Comparison of ENCODE assay signal across 8 mouse cellular contexts in genomic region chr6:6884897-6885296, GRCm38 (mm10). TPM values are rescaled to one million over a fixed set of nuclear protein-coding genes. Genes with fewer than 3 reads are reported as not detected.
DNase-seq lines count a peak whose midpoint lies in the region; ATAC-seq lines count a peak whose summit lies in the region.

No protein-coding gene starts in this region.

- ATAC-seq in cerebellum, adult (ENCODE audit: insufficient number of reproducible peaks, low FRiP score, low TSS enrichment) = no peak
- ATAC-seq in forebrain, embryonic 13.5 days = peak; percentile 31; the same call in 1 of the 2 replicates
- peak; percentile 51 for ATAC-seq in midbrain, embryonic 13.5 days
- no peak for ATAC-seq in activated CD4-positive, CD25-positive, alpha-beta regulatory T cell, adult 4 months

- WGBS in forebrain, embryonic 13.5 days = under 1% methylated on average over 12 of the region's 12 CpGs
- WGBS in midbrain, embryonic 13.5 days = 3% methylated on average over 12 of the region's 12 CpGs

- H3K9ac ChIP-seq in forebrain, embryonic 13.5 days = no peak overlapping the region
- no peak overlapping the region for H3K9ac ChIP-seq in midbrain, embryonic 13.5 days (replicated peaks)

- DNase-seq in cerebellum, adult 18-20 months = peak; percentile 17 to 40
- DNase-seq in right cerebral cortex, postnatal 10 days (ENCODE audit: low spot score in 2 of 2) = peak; percentile 77 to 85
- no peak for DNase-seq in right cerebral cortex, postnatal 36 days (ENCODE audit: low spot score in 2 of 2)
- DNase-seq in kidney, postnatal 10 days = peak; percentile 82

- H3K27ac ChIP-seq in forebrain, embryonic 13.5 days = no peak overlapping the region
- no peak overlapping the region for H3K27ac ChIP-seq in midbrain, embryonic 13.5 days

- no peak overlapping the region for H3K4me3 ChIP-seq in forebrain, embryonic 13.5 days
- H3K4me3 ChIP-seq in midbrain, embryonic 13.5 days (replicated peaks) = no peak overlapping the region

- no peaks in the 10 kb centered on the region for H3K36me3 ChIP-seq in forebrain, embryonic 13.5 days (ENCODE audit: poor library complexity, severe bottlenecking)
- no peaks in the 10 kb centered on the region for H3K36me3 ChIP-seq in midbrain, embryonic 13.5 days

- H3K4me2 ChIP-seq in forebrain, embryonic 13.5 days = no peak overlapping the region
- no peak overlapping the region for H3K4me2 ChIP-seq in midbrain, embryonic 13.5 days (replicated peaks)

- H3K4me1 ChIP-seq in forebrain, embryonic 13.5 days = peaks cover 16% of the 10 kb centered on the region; the same call in 1 of the 2 replicates
- peaks cover 20% of the 10 kb centered on the region for H3K4me1 ChIP-seq in midbrain, embryonic 13.5 days (replicated peaks)

- H3K9me3 ChIP-seq in forebrain, embryonic 13.5 days (replicated peaks) = no peaks in the 10 kb centered on the region
- H3K9me3 ChIP-seq in midbrain, embryonic 13.5 days = no peaks in the 10 kb centered on the region

- peaks cover 39% of the 10 kb centered on the region for H3K27me3 ChIP-seq in forebrain, embryonic 13.5 days
- peaks cover 53% of the 10 kb centered on the region for H3K27me3 ChIP-seq in midbrain, embryonic 13.5 days

RNA-seq across cellular contexts. Expression of gene Dlx5, which starts 3.0 kb away (rescaled TPM):
- 84.5 and 91.5 TPM in 2 replicates for polyA plus RNA-seq in forebrain, embryonic 13.5 days (2015; fragmentation: Nextera tagmentation; extraction: Ambion mirVana)
- 22.4 and 22.9 TPM in 2 replicates for polyA plus RNA-seq in midbrain, embryonic 13.5 days (2015; fragmentation: Nextera tagmentation; extraction: Ambion mirVana)
- not detected for polyA plus RNA-seq in activated CD4-positive, CD25-positive, alpha-beta regulatory T cell, adult 4 months (2017; shearing (Covaris generic))

RNA-seq across cellular contexts. Expression of gene Dlx6, which starts 21.8 kb away (rescaled TPM):
- 15.5 and 16.2 TPM in 2 replicates for polyA plus RNA-seq in forebrain, embryonic 13.5 days (2015; fragmentation: Nextera tagmentation; extraction: Ambion mirVana)
- 3.1 and 4.4 TPM in 2 replicates for polyA plus RNA-seq in midbrain, embryonic 13.5 days (2015; fragmentation: Nextera tagmentation; extraction: Ambion mirVana)
- not detected for polyA plus RNA-seq in activated CD4-positive, CD25-positive, alpha-beta regulatory T cell, adult 4 months (2017; shearing (Covaris generic))

Comparison
In these comparisons a context has a peak if more than half of its experiments do, and no peak if none do; other contexts are left out.
1. DNase-seq: peak in cerebellum, adult 18-20 months (2 of 2), right cerebral cortex, postnatal 10 days (2 of 2) and kidney, postnatal 10 days (single experiment); none in right cerebral cortex, postnatal 36 days (0 of 2).
2. ATAC-seq: peak in forebrain, embryonic 13.5 days (single experiment) and midbrain, embryonic 13.5 days (single experiment); none in cerebellum, adult (single experiment) and activated CD4-positive, CD25-positive, alpha-beta regulatory T cell, adult 4 months (single experiment).
3. RNA of gene Dlx5, which starts 3.0 kb away (polyA plus RNA-seq): 84.5 to 91.5 TPM in forebrain, embryonic 13.5 days and 22.4 to 22.9 TPM in midbrain, embryonic 13.5 days; not detected in activated CD4-positive, CD25-positive, alpha-beta regulatory T cell, adult 4 months; every median in the first group is over 10 times any median in the second.